Mouse (Mus musculus) erythroblast, adult 5-6 weeks (primary cell): ENCODE measurements around the gene Lrg1. TPM values are rescaled to one million over a fixed set of nuclear protein-coding genes. Genes with fewer than 3 reads are reported as not detected.
A peak's percentile ranks its signal among the peaks of the same experiment; 100 is the strongest.

Experiments used
- ATAC-seq: replicated peaks from 2 replicates; pipeline ENCODE4 v1.8.0; 2016; ENCODE audit warnings: moderate number of reproducible peaks, mild to moderate bottlenecking, moderate TSS enrichment, inconsistent platforms; ENCODE audit not compliant: poor library complexity, low FRiP score, severe bottlenecking
- total RNA-seq, 2 experiments: library from RNA; stranded (forward) in 1 of 2; stranded (reverse) in 1 of 2; fragments of 150-400 nt in 1 of 2; fragments of 200-764, 138-1000 nt in 1 of 2; gene quantifications; 2 replicates each; pipeline versions ENCODE4 v1.2.3 to v1.2.4; 2015 to 2017; ENCODE audit warnings: low replicate concordance in 2 of 2

Gene Lrg1
- total RNA-seq (2015; ENCODE audit: low replicate concordance) = 6.7 and 9.4 TPM in 2 replicates
- 4.5 and 11.8 TPM in 2 replicates for total RNA-seq (2017; ENCODE audit: low replicate concordance)

GRCm38 (mm10) chr17:56121826-56122225 is at the start of gene Lrg1:
Gene Lrg1, minus strand, starts transcription at chr17:56122001.
- ATAC-seq = no peak

GRCm38 (mm10) chr17:56171456-56171855 is 49.7 kb upstream of the Lrg1 start:
- ATAC-seq = no peak

GRCm38 (mm10) chr17:56170636-56171035 is 48.8 kb upstream of the Lrg1 start:
- ATAC-seq = no peak

- ATAC-seq = no peak
Observed at GRCm38 (mm10) chr17:56169830-56170229, 48.0 kb upstream of the Lrg1 start.

- no peak for ATAC-seq
Observed at GRCm38 (mm10) chr17:56165671-56166070, 43.9 kb upstream of the Lrg1 start.

GRCm38 (mm10) chr17:56164510-56164909 is 42.7 kb upstream of the Lrg1 start:
- no peak for ATAC-seq

GRCm38 (mm10) chr17:56163523-56164102 is 41.8 kb upstream of the Lrg1 start:
- ATAC-seq = no peak

- ATAC-seq = peak; percentile 96
Observed at GRCm38 (mm10) chr17:56162231-56162774, 40.5 kb upstream of the Lrg1 start, which contains the start of gene Tnfaip8l1. Gene Tnfaip8l1, plus strand, starts transcription at chr17:56162477.

GRCm38 (mm10) chr17:56159729-56160128 is 37.9 kb upstream of the Lrg1 start:
- ATAC-seq = no peak

- ATAC-seq = no peak
Observed at GRCm38 (mm10) chr17:56153643-56154042, 31.8 kb upstream of the Lrg1 start.

GRCm38 (mm10) chr17:56149897-56150296 is 28.1 kb upstream of the Lrg1 start:
- no peak for ATAC-seq

- ATAC-seq = no peak
Observed at GRCm38 (mm10) chr17:56148790-56149618, 27.2 kb upstream of the Lrg1 start.

- ATAC-seq = no peak
Observed at GRCm38 (mm10) chr17:56148280-56148679, 26.5 kb upstream of the Lrg1 start.

GRCm38 (mm10) chr17:56147420-56147819 is 25.6 kb upstream of the Lrg1 start:
- no peak for ATAC-seq

GRCm38 (mm10) chr17:56146131-56146530 is 24.3 kb upstream of the Lrg1 start:
- ATAC-seq = no peak

GRCm38 (mm10) chr17:56144546-56144945 is 22.7 kb upstream of the Lrg1 start:
- no peak for ATAC-seq

- ATAC-seq = no peak
Observed at GRCm38 (mm10) chr17:56141702-56142605, 20.2 kb upstream of the Lrg1 start.

- no peak for ATAC-seq
Observed at GRCm38 (mm10) chr17:56139858-56140595, 18.2 kb upstream of the Lrg1 start, which contains the start of gene Sema6b. Gene Sema6b, minus strand, starts transcription at chr17:56140343.

- ATAC-seq = no peak
Observed at GRCm38 (mm10) chr17:56139355-56139754, 17.6 kb upstream of the Lrg1 start.
